Mouse (Mus musculus) embryonic fibroblast, embryonic 13.5 days (primary cell): ENCODE measurements at regions not wholly inside any gene's neighbourhood (a gene's known extent, or its start where the extent isn't known, plus 50 kb on each side); places are given as distances from the start of the nearest gene placed in this dataset.

Experiments
- H3K27ac ChIP-seq: 2 replicates; pipeline ENCODE4 v1.5.1; 2012; ENCODE audit warnings: low read length, control low read depth, inconsistent platforms; ENCODE audit not compliant: insufficient read depth
- H3K4me1 ChIP-seq: 2 replicates; pipeline ENCODE4 v1.6.1; 2011; ENCODE audit warnings: low read length; ENCODE audit not compliant: control insufficient read depth, insufficient read depth
- H3K4me3 ChIP-seq: 2 replicates; pipeline ENCODE4 v1.5.1; 2011; ENCODE audit warnings: mild to moderate bottlenecking, control low read depth, low read length; ENCODE audit not compliant: insufficient read depth
- CTCF ChIP-seq: IDR thresholded peaks from 2 replicates; pipeline ENCODE4 v1.5.1; 2011; ENCODE audit warnings: mild to moderate bottlenecking, control low read depth, low read length, moderate library complexity, borderline replicate concordance; ENCODE audit not compliant: insufficient read depth
- POLR2A ChIP-seq: IDR thresholded peaks from 2 replicates; pipeline ENCODE4 v1.6.1; 2011; ENCODE audit warnings: low read depth, mild to moderate bottlenecking, control low read depth, low read length, moderate library complexity

DNA sequence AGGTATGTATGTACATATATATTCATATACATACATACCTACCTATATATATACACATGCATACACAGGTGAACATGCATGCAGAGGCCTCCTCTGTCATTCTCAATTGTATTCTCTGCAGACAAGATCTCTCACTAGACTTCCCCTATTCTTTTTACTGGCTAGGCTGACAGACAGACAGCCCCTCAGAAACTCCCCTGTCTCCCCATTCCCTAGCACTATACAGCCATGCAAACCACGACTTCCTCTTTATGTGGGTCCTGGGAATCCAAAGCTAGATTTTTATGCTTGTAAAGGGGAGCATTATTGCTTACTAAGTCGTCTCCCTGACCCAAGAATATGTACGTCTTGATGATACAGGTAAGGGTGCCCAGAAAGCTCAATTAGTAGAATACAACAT lies 86.9 kb downstream of the Fam124b start:
- no peak overlapping the region for H3K4me3 ChIP-seq
- H3K27ac ChIP-seq, result no peak overlapping the region
- no peaks in the 10 kb centered on the region for H3K4me1 ChIP-seq
- no peak for TF ChIP-seq CTCF
- no peak for TF ChIP-seq POLR2A

DNA sequence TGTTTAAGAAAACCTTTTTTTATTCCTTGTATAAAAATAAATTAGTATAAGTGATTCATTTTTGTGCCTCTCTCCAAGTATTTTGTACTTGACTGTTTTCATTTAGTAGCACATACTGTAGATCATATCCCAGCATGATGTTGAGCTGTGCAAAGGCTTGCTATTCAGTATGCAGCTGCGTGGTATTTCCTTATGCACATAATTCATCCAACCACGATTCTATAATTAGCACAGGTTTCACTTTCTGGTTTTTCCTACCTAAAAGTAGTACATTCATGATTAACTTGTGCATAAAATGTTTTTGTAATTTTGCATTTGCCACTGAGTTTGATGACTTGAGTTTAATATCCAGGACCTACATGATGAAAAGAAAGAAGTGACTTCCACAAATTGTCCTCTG lies 94.3 kb downstream of the Fam124b start:
- no peaks in the 10 kb centered on the region for H3K4me1 ChIP-seq
- no peak overlapping the region for H3K4me3 ChIP-seq
- TF ChIP-seq CTCF (no peak), POLR2A (no peak)
- H3K27ac ChIP-seq, result no peak overlapping the region

DNA sequence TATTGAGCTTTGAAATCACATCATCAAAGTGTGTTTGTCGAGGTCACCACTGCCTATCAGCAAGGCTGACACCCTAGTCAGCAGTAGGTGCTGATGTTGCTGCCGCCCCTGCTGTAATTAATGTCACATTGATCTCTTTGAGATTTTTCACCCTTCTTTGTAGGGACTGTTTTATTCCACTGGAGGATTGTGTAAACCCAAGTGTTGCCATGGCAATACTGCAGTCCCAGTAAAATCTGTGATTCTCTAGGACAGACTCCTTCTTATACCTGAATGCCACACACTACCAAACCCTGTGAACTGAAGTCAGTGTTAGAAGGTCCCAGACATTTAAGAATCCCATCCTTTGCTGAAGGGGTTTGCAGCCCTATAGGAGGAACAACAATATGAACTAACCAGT lies 102.4 kb downstream of the Fam124b start:
- H3K27ac ChIP-seq, result no peak overlapping the region
- H3K4me1 ChIP-seq, result no peaks in the 10 kb centered on the region
- H3K4me3 ChIP-seq, result no peak overlapping the region
- TF ChIP-seq POLR2A (no peak), CTCF (no peak)

DNA sequence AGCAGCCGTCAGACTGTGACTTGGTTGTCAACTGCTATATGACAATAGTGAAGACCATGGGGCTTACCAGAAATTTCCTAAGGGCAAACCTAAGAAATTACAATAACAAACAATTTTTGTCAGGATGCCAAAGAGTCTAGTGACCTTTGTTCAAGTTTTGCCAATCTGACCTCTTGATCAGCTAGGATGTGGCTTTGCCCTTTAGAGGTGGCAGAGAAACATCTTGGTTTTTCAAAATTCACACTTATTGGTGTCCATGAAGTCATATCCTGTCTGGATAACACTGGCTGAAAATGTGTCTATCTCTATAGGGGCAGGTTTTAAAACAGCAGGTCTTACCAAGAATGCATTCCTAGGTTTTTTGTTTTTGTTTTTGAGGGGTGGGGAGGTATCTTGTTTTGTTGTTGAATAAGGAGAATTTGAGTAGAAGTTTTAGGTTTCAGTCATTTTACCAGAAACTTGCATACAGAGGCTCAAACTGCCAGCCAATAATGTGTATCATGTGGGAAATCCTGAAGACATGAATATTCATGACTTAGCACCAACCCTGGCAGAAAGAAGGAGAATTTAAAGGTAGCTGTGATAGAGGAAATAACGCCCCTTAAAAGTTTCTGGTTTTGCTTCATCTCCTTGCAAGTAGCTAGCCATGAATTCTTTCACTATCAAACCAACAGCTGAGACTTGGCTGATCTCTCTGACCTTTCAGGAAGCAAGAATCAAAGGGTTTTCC lies 110.4 kb downstream of the Fam124b start:
- no peak overlapping the region for H3K27ac ChIP-seq
- no peak for TF ChIP-seq POLR2A
- TF ChIP-seq CTCF, result no peak
- no peaks in the 10 kb centered on the region for H3K4me1 ChIP-seq
- H3K4me3 ChIP-seq, result no peak overlapping the region

DNA sequence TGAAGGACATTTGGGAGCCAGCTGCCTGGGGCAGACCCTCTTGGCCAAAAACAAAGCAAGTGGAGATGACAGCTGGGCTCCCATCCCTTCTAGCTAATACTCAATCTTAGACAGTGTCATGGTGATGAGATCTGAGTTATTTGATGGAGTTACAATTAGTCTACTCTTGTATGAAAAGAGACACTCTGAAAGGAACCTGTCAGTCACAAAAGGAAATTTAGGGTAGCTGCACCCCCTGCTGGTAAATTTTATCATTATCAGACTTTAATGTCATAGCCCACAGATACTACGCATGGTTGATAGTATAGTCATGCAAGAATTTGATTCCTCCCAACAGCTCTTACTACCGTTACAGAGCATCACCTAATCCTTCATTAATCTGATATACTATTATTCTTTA lies 112.0 kb downstream of the Fam124b start:
- Histone ChIP-seq H3K4me3 (no peak overlapping the region), H3K4me1 (no peaks in the 10 kb centered on the region), H3K27ac (no peak overlapping the region)
- TF ChIP-seq CTCF (no peak), POLR2A (no peak)

DNA sequence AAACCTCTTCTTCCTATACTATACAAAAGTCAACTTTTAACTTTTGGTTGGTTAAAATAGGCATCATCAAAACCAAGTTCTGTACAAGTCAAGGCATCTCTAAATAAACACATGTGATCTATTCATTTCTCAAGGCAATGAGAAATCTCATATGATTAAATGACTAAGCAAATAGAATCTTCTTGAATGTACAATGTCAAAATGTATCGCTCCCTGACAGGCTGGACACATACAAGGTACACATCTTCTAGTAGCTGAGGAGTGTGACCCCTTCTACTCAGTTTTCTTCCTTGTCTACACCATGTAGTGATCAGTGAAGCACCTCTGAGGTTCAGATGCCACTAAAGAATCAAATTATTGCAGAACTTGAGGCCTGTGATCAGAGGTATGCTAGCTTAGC lies 120.0 kb downstream of the Fam124b start:
- Histone ChIP-seq H3K4me3 (no peak overlapping the region), H3K4me1 (no peaks in the 10 kb centered on the region), H3K27ac (no peak overlapping the region)
- TF ChIP-seq POLR2A, result no peak
- no peak for TF ChIP-seq CTCF

DNA sequence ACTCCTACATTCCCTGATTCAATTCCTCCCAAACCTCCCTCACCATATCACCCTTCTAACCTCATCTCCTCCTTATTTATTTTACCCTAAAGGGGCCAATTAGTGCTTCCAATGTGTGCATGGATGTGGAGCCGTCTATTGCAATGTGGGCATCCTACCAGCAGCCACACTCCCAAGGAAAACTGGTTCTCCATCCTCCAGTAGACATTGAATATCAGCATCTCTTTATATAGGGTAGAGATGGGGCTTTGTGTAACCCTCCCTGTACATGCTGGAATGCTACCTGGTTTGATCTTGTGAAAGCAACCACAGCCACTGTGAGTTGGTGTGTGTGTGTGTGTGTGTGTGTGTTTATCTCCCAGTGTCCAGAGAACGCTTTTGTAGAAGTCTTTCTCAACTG lies 126.5 kb downstream of the Fam124b start:
- TF ChIP-seq POLR2A (no peak), CTCF (no peak)
- Histone ChIP-seq H3K4me1 (no peaks in the 10 kb centered on the region), H3K4me3 (no peak overlapping the region), H3K27ac (no peak overlapping the region; the same call in 1 of the 2 replicates)

DNA sequence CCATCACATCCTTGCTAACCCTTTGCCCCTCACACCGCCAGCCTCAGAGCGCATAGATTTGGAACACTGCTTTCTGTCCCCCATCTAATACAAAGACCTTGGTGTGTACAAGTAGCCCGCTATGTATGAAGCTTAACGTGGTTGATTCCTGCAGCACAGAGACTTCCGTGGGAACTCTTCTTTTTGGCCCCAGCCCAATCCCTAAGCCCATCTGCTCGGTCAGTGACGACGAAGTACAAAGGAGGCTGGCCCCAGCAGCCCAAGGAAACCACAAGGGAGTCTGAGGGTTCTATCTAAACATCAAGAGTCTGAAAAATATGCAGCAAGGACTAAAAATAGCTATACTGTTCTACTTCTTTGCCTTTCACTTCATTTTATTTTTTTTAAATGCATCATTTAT lies 126.9 kb downstream of the Fam124b start:
- no peaks in the 10 kb centered on the region for H3K4me1 ChIP-seq
- H3K4me3 ChIP-seq, result no peak overlapping the region
- no peak overlapping the region for H3K27ac ChIP-seq
- TF ChIP-seq CTCF, result no peak
- no peak for TF ChIP-seq POLR2A

DNA sequence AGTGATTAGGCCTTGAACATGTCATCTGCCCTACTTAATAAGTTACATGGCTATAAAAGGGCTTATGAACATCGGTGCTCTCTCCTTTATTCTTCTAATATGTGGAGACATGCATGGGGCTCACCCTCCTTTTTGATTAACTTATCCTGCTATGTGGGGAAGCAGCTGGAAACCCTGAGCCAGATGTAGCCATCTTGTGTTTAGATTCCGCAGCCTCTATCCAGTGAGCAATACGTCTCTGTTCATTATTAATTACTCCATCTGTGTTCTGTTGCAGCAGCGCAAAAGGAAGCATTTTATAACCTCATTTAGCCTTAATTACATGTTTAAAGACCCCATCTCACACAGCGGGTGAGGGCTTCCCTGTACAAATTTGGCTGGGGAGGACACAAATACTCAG lies 129.6 kb downstream of the Fam124b start:
- no peak overlapping the region for H3K4me3 ChIP-seq
- H3K27ac ChIP-seq, result no peak overlapping the region
- TF ChIP-seq POLR2A, result no peak
- TF ChIP-seq CTCF, result no peak
- no peaks in the 10 kb centered on the region for H3K4me1 ChIP-seq

DNA sequence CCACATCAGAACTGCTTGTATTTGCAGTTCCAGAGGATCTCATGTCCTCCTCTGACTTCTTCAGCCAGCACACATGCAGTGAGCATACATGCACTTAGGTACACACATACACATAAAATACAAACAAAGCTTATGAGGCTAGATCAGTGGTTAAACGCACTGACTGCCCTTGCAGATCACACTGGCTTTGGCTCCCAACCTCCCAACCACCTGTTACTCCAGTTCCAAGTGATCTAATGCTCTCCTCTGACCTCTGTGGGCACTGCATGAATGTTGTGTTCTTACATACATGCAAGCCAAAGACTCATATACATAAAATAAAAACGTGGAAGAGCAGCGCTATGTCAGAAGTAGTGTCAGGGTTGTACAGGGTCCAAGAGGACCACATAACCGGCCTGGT lies 141.9 kb downstream of the Fam124b start:
- Histone ChIP-seq H3K4me1 (no peaks in the 10 kb centered on the region), H3K4me3 (no peak overlapping the region), H3K27ac (no peak overlapping the region)
- TF ChIP-seq CTCF (no peak), POLR2A (no peak)
